Mouse (Mus musculus): ENCODE measurements around the gene Olfr320. TPM values are rescaled to one million over a fixed set of nuclear protein-coding genes. Genes with fewer than 3 reads are reported as not detected.
"Not testable (repeated sequence)": the region's sequence is repeated elsewhere in the genome, so short reads cannot be mapped to it uniquely, and the experiment has no call there.

Olfr320 gene
- polyA plus RNA-seq, 2 experiments: not detected

DNA sequence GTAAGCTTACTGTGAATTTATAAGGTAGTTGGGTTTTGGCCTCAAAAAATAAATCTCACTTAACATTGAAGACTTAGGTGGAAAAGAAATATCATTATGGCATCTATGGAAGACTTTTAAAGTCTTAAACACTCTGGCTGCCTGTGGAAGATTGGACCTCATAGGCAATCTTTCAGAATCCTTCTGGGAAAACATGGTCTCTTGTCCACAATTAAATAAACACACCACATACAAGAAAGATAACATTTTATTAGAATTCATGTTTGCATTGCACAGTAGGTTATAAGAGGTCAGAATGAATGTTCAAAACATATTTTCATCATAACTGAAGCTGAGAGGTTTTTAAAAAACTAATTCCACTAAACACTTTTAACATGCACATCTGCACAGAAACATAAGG lies 43.0 kb downstream of the Olfr320 start, which contains the start of gene Olfr318:
Gene Olfr318 (minus strand): TSS at position 101 of the 400 bp plus-strand sequence.
- no peaks in the 10 kb centered on the region for H3K36me3 ChIP-seq (ENCODE audit: control insufficient read depth, insufficient read depth, low read length)
- DNase-seq (ENCODE audit: low spot score): no peak
- H3K9ac ChIP-seq (ENCODE audit: low read depth, low read length, severe bottlenecking): no peak within 1 kb of the TSS
- H3K27ac ChIP-seq (replicated peaks; ENCODE audit: low read depth, low read length): no peak within 1 kb of the TSS
- TF ChIP-seq POLR2A (IDR thresholded peaks at IDR 0.05; ENCODE audit: borderline replicate concordance, extremely low read depth, insufficient read depth, insufficient read length): no peak
- no peak within 1 kb of the TSS for H3K4me2 ChIP-seq (replicated peaks; ENCODE audit: low read depth, low read length, severe bottlenecking)
- H3K4me3 ChIP-seq (replicated peaks; ENCODE audit: low read length): no peak within 1 kb of the TSS
- no peak for ATAC-seq (ENCODE audit: low FRiP score, low read depth)
- H3K9me3 ChIP-seq (ENCODE audit: control insufficient read depth, low read length): no peaks in the 10 kb centered on the region
- no peaks in the 10 kb centered on the region for H3K27me3 ChIP-seq (ENCODE audit: control insufficient read depth, insufficient read depth, low read length)
- H3K4me1 ChIP-seq (ENCODE audit: control insufficient read depth, insufficient read depth, low read length): no peaks in the 10 kb centered on the region

DNA sequence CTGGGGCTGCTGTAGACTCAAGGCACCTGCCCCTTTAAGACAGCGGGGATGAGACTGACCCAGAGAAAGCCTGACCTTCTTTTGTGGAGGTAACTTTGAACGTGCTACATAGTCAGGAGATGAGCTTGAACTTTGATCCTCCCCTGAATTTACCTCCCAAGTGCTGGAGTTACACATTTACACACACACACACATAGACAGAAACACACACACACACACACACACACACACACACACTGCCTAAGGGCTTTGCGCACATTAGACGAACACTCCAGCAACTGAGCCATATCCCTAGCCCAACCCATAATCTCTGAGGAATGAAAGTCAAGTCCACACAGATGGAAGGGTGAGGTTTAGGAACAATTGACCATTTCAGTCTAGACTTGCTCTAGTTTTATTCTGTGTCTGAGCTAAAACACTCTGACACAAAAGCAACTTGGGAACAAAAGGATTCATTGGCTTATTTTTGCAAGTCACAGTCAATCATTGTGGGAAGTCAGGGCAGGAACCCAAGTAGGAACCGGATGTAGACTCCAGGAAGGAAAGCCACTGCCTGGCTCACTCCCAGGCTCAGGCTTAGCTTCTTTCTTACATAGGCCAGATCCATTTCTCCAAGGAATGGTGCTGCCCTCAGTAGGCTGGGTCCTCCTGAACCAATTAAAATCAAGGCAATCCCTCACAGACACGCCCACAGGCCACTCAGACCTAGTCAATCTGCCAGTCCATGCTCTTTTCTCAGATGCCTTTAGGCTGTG lies 47.2 kb downstream of the Olfr320 start:
- not testable (repeated sequence) for DNase-seq (ENCODE audit: low spot score); H3K4me1 ChIP-seq (ENCODE audit: control insufficient read depth, insufficient read depth, low read length); H3K27ac ChIP-seq (replicated peaks; ENCODE audit: low read depth, low read length); H3K4me2 ChIP-seq (replicated peaks; ENCODE audit: low read depth, low read length, severe bottlenecking); ATAC-seq (ENCODE audit: low FRiP score, low read depth); H3K9ac ChIP-seq (ENCODE audit: low read depth, low read length, severe bottlenecking); H3K36me3 ChIP-seq (ENCODE audit: control insufficient read depth, insufficient read depth, low read length); H3K4me3 ChIP-seq (replicated peaks; ENCODE audit: low read length); H3K9me3 ChIP-seq (ENCODE audit: control insufficient read depth, low read length); H3K27me3 ChIP-seq (ENCODE audit: control insufficient read depth, insufficient read depth, low read length)
- whole genome bisulfite sequencing: 86% methylated on average over 5 of the region's 6 CpGs

DNA sequence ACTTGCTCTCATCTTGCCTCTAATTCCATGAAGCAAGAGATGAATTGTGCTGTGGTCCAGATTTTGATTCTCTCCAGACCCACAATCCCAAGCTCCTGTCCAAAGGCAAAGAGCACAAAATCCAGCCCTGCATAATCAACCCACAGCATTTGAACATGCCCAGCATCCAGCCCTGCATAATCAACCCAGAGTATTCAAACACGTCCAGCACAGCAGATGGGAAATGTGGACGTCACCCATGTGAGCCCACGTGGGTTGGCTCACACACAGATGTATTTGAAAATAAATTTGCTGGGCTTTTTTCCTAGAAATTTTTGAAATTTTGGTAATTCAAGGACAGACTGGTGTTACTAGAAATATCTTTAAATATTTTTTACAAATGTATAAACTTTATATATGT lies 52.5 kb downstream of the Olfr320 start:
- WGBS: 59% methylated on average over 3 of the region's 3 CpGs
- no peaks in the 10 kb centered on the region for H3K36me3 ChIP-seq (ENCODE audit: control insufficient read depth, insufficient read depth, low read length)

More for the DNA sequence above, 52.5 kb downstream of the Olfr320 start:
- no peak for TF ChIP-seq POLR2A (IDR thresholded peaks at IDR 0.05; ENCODE audit: borderline replicate concordance, extremely low read depth, insufficient read depth, insufficient read length)
- Histone ChIP-seq H3K4me1 (ENCODE audit: control insufficient read depth, insufficient read depth, low read length) (no peaks in the 10 kb centered on the region), H3K4me3 (replicated peaks; ENCODE audit: low read length) (no peak overlapping the region), H3K27ac (replicated peaks; ENCODE audit: low read depth, low read length) (no peak overlapping the region), H3K9me3 (ENCODE audit: control insufficient read depth, low read length) (no peaks in the 10 kb centered on the region), H3K4me2 (replicated peaks; ENCODE audit: low read depth, low read length, severe bottlenecking) (no peak overlapping the region), H3K9ac (ENCODE audit: low read depth, low read length, severe bottlenecking) (no peak overlapping the region), H3K27me3 (ENCODE audit: control insufficient read depth, insufficient read depth, low read length) (no peaks in the 10 kb centered on the region)
- DNase-seq (ENCODE audit: low spot score): no peak
- ATAC-seq (ENCODE audit: low FRiP score, low read depth): no peak

Other genes starting within 250 kb of the Olfr320 start
- not detected in 2 replicates for gene Gm12253, start 248.5 kb upstream of the Olfr320 start, polyA plus RNA-seq (2012; rRNA removed)
- gene Gm12253, start 248.5 kb upstream of the Olfr320 start, polyA plus RNA-seq (2014; fragmentation: Nextera tagmentation; extraction: Ambion mirVana): not detected in 2 replicates
- not detected in 2 replicates for gene Lypd9, start 228.2 kb upstream of the Olfr320 start, polyA plus RNA-seq (2012; rRNA removed)
- not detected in 2 replicates for gene Lypd9, start 228.2 kb upstream of the Olfr320 start, polyA plus RNA-seq (2014; fragmentation: Nextera tagmentation; extraction: Ambion mirVana)
- not detected in 2 replicates for gene Olfr30, start 218.8 kb upstream of the Olfr320 start, polyA plus RNA-seq (2012; rRNA removed)
- gene Olfr30, start 218.8 kb upstream of the Olfr320 start, polyA plus RNA-seq (2014; fragmentation: Nextera tagmentation; extraction: Ambion mirVana): not detected in 2 replicates
- not detected in 2 replicates for gene Olfr332, start 188.5 kb upstream of the Olfr320 start, polyA plus RNA-seq (2012; rRNA removed)
- gene Olfr332, start 188.5 kb upstream of the Olfr320 start, polyA plus RNA-seq (2014; fragmentation: Nextera tagmentation; extraction: Ambion mirVana): not detected in 2 replicates
- gene Olfr331, start 178.5 kb upstream of the Olfr320 start, polyA plus RNA-seq (2012; rRNA removed): not detected in 2 replicates
- gene Olfr331, start 178.5 kb upstream of the Olfr320 start, polyA plus RNA-seq (2014; fragmentation: Nextera tagmentation; extraction: Ambion mirVana): not detected in 2 replicates
- 0.06 TPM in 1 of 2 replicates, not detected in the other for gene Olfr330, start 146.3 kb upstream of the Olfr320 start, polyA plus RNA-seq (2012; rRNA removed)
- gene Olfr330, start 146.3 kb upstream of the Olfr320 start, polyA plus RNA-seq (2014; fragmentation: Nextera tagmentation; extraction: Ambion mirVana): not detected in 2 replicates
- gene Olfr329-ps, start 134.7 kb upstream of the Olfr320 start, polyA plus RNA-seq (2012; rRNA removed): 0.09 TPM in 1 of 2 replicates, not detected in the other
- not detected in 2 replicates for gene Olfr329-ps, start 134.7 kb upstream of the Olfr320 start, polyA plus RNA-seq (2014; fragmentation: Nextera tagmentation; extraction: Ambion mirVana)
- 0.01 TPM in 1 of 2 replicates, not detected in the other for gene Olfr328, start 125.5 kb upstream of the Olfr320 start, polyA plus RNA-seq (2012; rRNA removed)
- 0.07 and 0.11 TPM in 2 replicates for gene Olfr328, start 125.5 kb upstream of the Olfr320 start, polyA plus RNA-seq (2014; fragmentation: Nextera tagmentation; extraction: Ambion mirVana)
- gene Olfr224, start 110.5 kb upstream of the Olfr320 start, polyA plus RNA-seq (2012; rRNA removed): 0.09 and 0.15 TPM in 2 replicates
- gene Olfr224, start 110.5 kb upstream of the Olfr320 start, polyA plus RNA-seq (2014; fragmentation: Nextera tagmentation; extraction: Ambion mirVana): not detected in 2 replicates
- not detected in 2 replicates for gene Olfr325, start 103.4 kb upstream of the Olfr320 start, polyA plus RNA-seq (2012; rRNA removed)
- not detected in 2 replicates for gene Olfr325, start 103.4 kb upstream of the Olfr320 start, polyA plus RNA-seq (2014; fragmentation: Nextera tagmentation; extraction: Ambion mirVana)
- gene Olfr324, start 86.0 kb upstream of the Olfr320 start, polyA plus RNA-seq (2012; rRNA removed): not detected in 2 replicates
- not detected in 2 replicates for gene Olfr324, start 86.0 kb upstream of the Olfr320 start, polyA plus RNA-seq (2014; fragmentation: Nextera tagmentation; extraction: Ambion mirVana)
- gene 2210407C18Rik, start 65.0 kb upstream of the Olfr320 start, polyA plus RNA-seq (2012; rRNA removed): not detected in 2 replicates
- not detected in 2 replicates for gene 2210407C18Rik, start 65.0 kb upstream of the Olfr320 start, polyA plus RNA-seq (2014; fragmentation: Nextera tagmentation; extraction: Ambion mirVana)
- not detected in 2 replicates for gene Olfr323, start 50.6 kb upstream of the Olfr320 start, polyA plus RNA-seq (2012; rRNA removed)
- not detected in 2 replicates for gene Olfr323, start 50.6 kb upstream of the Olfr320 start, polyA plus RNA-seq (2014; fragmentation: Nextera tagmentation; extraction: Ambion mirVana)
- 0.06 and 0.14 TPM in 2 replicates for gene Trim58, start 40.6 kb upstream of the Olfr320 start, polyA plus RNA-seq (2012; rRNA removed)
- not detected in 2 replicates for gene Trim58, start 40.6 kb upstream of the Olfr320 start, polyA plus RNA-seq (2014; fragmentation: Nextera tagmentation; extraction: Ambion mirVana)
- not detected in 2 replicates for gene Olfr322, start 22.3 kb upstream of the Olfr320 start, polyA plus RNA-seq (2012; rRNA removed)
- gene Olfr322, start 22.3 kb upstream of the Olfr320 start, polyA plus RNA-seq (2014; fragmentation: Nextera tagmentation; extraction: Ambion mirVana): not detected in 2 replicates
- not detected in 2 replicates for gene Olfr319, start 18.1 kb downstream of the Olfr320 start, polyA plus RNA-seq (2012; rRNA removed)
- not detected in 2 replicates for gene Olfr319, start 18.1 kb downstream of the Olfr320 start, polyA plus RNA-seq (2014; fragmentation: Nextera tagmentation; extraction: Ambion mirVana)
- not detected in 2 replicates for gene Olfr318, start 42.9 kb downstream of the Olfr320 start, polyA plus RNA-seq (2012; rRNA removed)
- gene Olfr318, start 42.9 kb downstream of the Olfr320 start, polyA plus RNA-seq (2014; fragmentation: Nextera tagmentation; extraction: Ambion mirVana): not detected in 2 replicates
- gene Olfr317, start 58.1 kb downstream of the Olfr320 start, polyA plus RNA-seq (2012; rRNA removed): not detected in 2 replicates
- gene Olfr317, start 58.1 kb downstream of the Olfr320 start, polyA plus RNA-seq (2014; fragmentation: Nextera tagmentation; extraction: Ambion mirVana): not detected in 2 replicates
- not detected in 2 replicates for gene Olfr316, start 71.6 kb downstream of the Olfr320 start, polyA plus RNA-seq (2012; rRNA removed)
- not detected in 2 replicates for gene Olfr316, start 71.6 kb downstream of the Olfr320 start, polyA plus RNA-seq (2014; fragmentation: Nextera tagmentation; extraction: Ambion mirVana)
- not detected in 2 replicates for gene Olfr315, start 92.1 kb downstream of the Olfr320 start, polyA plus RNA-seq (2012; rRNA removed)
- not detected in 2 replicates for gene Olfr315, start 92.1 kb downstream of the Olfr320 start, polyA plus RNA-seq (2014; fragmentation: Nextera tagmentation; extraction: Ambion mirVana)
- not detected in 2 replicates for gene Olfr314, start 101.9 kb downstream of the Olfr320 start, polyA plus RNA-seq (2012; rRNA removed)
- gene Olfr314, start 101.9 kb downstream of the Olfr320 start, polyA plus RNA-seq (2014; fragmentation: Nextera tagmentation; extraction: Ambion mirVana): not detected in 2 replicates
- gene Fam183b, start 120.9 kb downstream of the Olfr320 start, polyA plus RNA-seq (2012; rRNA removed): not detected in 2 replicates
- gene Fam183b, start 120.9 kb downstream of the Olfr320 start, polyA plus RNA-seq (2014; fragmentation: Nextera tagmentation; extraction: Ambion mirVana): not detected in 2 replicates
- not detected in 2 replicates for gene Olfr313, start 133.9 kb downstream of the Olfr320 start, polyA plus RNA-seq (2012; rRNA removed)
- not detected in 2 replicates for gene Olfr313, start 133.9 kb downstream of the Olfr320 start, polyA plus RNA-seq (2014; fragmentation: Nextera tagmentation; extraction: Ambion mirVana)
- not detected in 2 replicates for gene Olfr312, start 148.1 kb downstream of the Olfr320 start, polyA plus RNA-seq (2012; rRNA removed)
- not detected in 2 replicates for gene Olfr312, start 148.1 kb downstream of the Olfr320 start, polyA plus RNA-seq (2014; fragmentation: Nextera tagmentation; extraction: Ambion mirVana)
- gene Olfr311, start 158.2 kb downstream of the Olfr320 start, polyA plus RNA-seq (2012; rRNA removed): not detected in 2 replicates
- gene Olfr311, start 158.2 kb downstream of the Olfr320 start, polyA plus RNA-seq (2014; fragmentation: Nextera tagmentation; extraction: Ambion mirVana): not detected in 2 replicates
- 12.5 and 16.2 TPM in 2 replicates for gene Gm12258, start 166.1 kb downstream of the Olfr320 start, polyA plus RNA-seq (2012; rRNA removed)
- gene Gm12258, start 166.1 kb downstream of the Olfr320 start, polyA plus RNA-seq (2014; fragmentation: Nextera tagmentation; extraction: Ambion mirVana): 10.7 and 10.9 TPM in 2 replicates
- gene 2810021J22Rik, start 186.1 kb downstream of the Olfr320 start, polyA plus RNA-seq (2012; rRNA removed): 5.5 and 5.7 TPM in 2 replicates
- 7.8 and 9.2 TPM in 2 replicates for gene 2810021J22Rik, start 186.1 kb downstream of the Olfr320 start, polyA plus RNA-seq (2014; fragmentation: Nextera tagmentation; extraction: Ambion mirVana)
- 5.0 and 6.4 TPM in 2 replicates for gene Zfp39, start 223.1 kb downstream of the Olfr320 start, polyA plus RNA-seq (2012; rRNA removed)
- 7.4 and 7.7 TPM in 2 replicates for gene Zfp39, start 223.1 kb downstream of the Olfr320 start, polyA plus RNA-seq (2014; fragmentation: Nextera tagmentation; extraction: Ambion mirVana)
- gene Btnl10, start 236.8 kb downstream of the Olfr320 start, polyA plus RNA-seq (2012; rRNA removed): 0.04 and 0.05 TPM in 2 replicates
- not detected in 2 replicates for gene Btnl10, start 236.8 kb downstream of the Olfr320 start, polyA plus RNA-seq (2014; fragmentation: Nextera tagmentation; extraction: Ambion mirVana)